Mouse (Mus musculus) stomach, postnatal 0 days (tissue): ENCODE measurements around the gene Gm20683.

Source experiments
- CTCF ChIP-seq: IDR thresholded peaks from 2 replicates; pipeline ENCODE4 v1.5.1; 2016; ENCODE audit warnings: antibody characterized with exemption, low read depth, mild to moderate bottlenecking, moderate library complexity
- EP300 ChIP-seq: optimal IDR thresholded peaks from 2 replicates; pipeline ENCODE3; 2016; ENCODE audit warnings: antibody characterized with exemption

GRCm38 (mm10) chr17:25840519-25840918 lies 1.0 kb downstream of the Gm20683 start:
- TF ChIP-seq CTCF (no peak), EP300 (no peak)
